Mouse (Mus musculus): ENCODE results near the gene Pctp. TPM values are rescaled to one million over a fixed set of nuclear protein-coding genes. Genes with fewer than 3 reads are reported as not detected.

Pctp gene
- polyA plus RNA-seq, 1 experiment from 2014 or later: 0.90 TPM

DNA sequence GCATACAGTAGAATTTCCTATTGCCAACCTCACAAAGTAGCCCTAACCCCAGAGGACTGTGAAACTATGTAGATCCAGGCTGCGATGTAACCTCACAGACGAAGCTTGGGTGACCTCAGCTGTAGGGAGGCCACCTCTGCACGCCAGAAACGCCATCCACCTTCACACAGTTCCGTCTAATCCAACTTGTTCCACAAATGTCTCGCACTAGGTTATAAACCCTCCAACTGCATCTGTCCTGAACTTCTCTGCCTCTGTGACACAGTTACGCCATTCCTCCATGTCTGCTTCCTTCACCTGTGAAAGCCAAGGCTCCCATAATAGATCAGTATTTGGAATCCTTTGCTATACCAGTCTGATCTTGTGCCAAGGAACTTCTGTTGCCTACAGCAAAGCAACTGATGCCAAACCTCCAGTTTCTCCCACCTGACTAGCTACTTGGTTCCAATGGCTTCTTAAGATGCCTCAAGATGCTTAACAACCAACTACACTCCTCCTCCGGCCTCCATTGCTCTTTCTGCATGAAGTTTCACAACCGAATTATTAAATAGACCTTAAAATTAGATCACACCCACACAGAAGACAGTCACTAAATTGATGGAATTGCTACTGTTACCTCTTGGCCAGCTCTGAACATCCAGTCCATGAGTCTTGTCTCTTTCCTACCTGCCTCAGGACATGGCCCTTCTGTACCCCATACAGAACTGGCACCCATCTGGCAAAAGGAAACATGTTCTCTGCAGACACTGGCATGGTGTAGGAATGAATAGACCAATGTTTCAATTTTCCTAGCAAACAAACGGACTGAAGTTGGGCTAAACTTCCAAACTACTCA lies 1.1 kb downstream of the Pctp start:
- Histone ChIP-seq H3K9me3 (ENCODE audit: control insufficient read depth, low read length) (no peaks in the 10 kb centered on the region), H3K4me1 (ENCODE audit: control insufficient read depth, insufficient read depth, low read length) (0 out of 2 replicates have a peak, but pooled peaks cover 2% of the 10 kb centered on the region), H3K36me3 (ENCODE audit: control insufficient read depth, insufficient read depth, low read length) (no peaks in the 10 kb centered on the region), H3K4me3 (ENCODE audit: low read depth, low read length) (no peak overlapping the region), H3K27me3 (ENCODE audit: control insufficient read depth, insufficient read depth, low read length) (no peaks in the 10 kb centered on the region), H3K9ac (replicated peaks; ENCODE audit: low read depth, low read length) (no peak overlapping the region), H3K27ac (ENCODE audit: low read depth, low read length) (no peak overlapping the region), H3K4me2 (ENCODE audit: low read depth, low read length) (peak overlapping the region; percentile 70)
- ATAC-seq (ENCODE audit: low read depth): no peak
- 90% methylated on average over 10 of the region's 10 CpGs for WGBS

DNA sequence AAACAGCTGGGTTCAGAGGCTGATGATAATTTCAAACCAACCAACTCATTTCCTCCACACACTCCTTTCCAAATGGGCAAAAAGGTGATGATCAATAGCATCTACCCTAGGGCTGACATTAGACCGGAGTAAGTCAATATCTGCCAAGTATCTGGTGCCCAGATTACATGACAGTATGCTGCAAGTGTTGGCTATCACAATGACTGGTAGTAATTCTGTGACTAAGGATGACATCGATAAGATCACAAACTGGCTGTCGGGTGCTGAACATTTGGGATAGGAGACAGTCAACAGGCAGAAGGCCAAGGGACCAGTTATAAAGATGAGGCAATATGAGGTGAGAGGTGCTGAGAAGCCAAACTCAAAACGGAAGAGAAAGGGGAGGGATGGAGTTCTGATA lies 2.0 kb downstream of the Pctp start:
- no peaks in the 10 kb centered on the region for H3K36me3 ChIP-seq (ENCODE audit: control insufficient read depth, insufficient read depth, low read length)
- no peak overlapping the region for H3K27ac ChIP-seq (ENCODE audit: low read depth, low read length)
- no peak overlapping the region for H3K4me2 ChIP-seq (ENCODE audit: low read depth, low read length)
- H3K9ac ChIP-seq (replicated peaks; ENCODE audit: low read depth, low read length): no peak overlapping the region
- no peaks in the 10 kb centered on the region for H3K27me3 ChIP-seq (ENCODE audit: control insufficient read depth, insufficient read depth, low read length)
- no peak overlapping the region for H3K4me3 ChIP-seq (ENCODE audit: low read depth, low read length)
- H3K4me1 ChIP-seq (ENCODE audit: control insufficient read depth, insufficient read depth, low read length): 0 out of 2 replicates have a peak, but pooled peaks cover 2% of the 10 kb centered on the region
- WGBS: 92% methylated on average over 4 of the region's 4 CpGs
- no peaks in the 10 kb centered on the region for H3K9me3 ChIP-seq (ENCODE audit: control insufficient read depth, low read length)
- no peak for ATAC-seq (ENCODE audit: low read depth)

DNA sequence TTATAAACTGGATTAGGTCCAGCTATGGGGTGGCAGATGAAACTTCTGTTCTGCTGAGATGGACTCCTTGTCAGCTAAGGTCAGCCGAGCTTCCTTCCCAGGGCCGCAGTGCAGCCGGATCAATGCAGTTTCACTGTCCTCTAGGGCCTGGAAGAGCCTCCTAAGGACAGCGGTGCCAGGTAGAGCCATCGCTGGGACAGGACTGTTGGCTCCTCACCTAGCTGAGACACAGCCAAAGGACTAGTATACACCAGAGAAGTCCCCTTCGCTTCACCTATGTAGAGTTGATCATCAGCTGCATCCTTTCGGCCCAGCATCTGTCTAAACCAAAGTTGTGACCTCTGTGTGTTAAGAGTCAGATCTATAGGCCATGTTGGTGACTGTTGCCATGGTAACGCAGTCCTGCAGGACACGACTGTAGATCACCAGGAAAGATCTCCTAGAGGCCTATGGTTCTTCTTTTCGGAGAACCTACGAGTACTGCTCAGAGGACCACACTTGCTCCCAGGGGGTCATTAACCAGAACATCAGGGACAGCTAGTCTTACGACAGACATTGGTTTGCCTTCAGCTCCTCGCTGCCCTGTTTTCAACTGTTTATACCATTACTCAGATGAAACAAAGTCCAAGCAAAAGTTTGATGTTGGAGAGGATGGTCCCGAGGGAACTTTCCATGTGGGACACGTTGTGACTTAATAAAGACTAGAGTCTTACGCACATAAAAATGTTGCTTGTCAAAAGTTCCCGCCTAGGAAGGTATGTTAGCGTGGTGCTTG lies 3.5 kb downstream of the Pctp start:
- Histone ChIP-seq H3K4me1 (ENCODE audit: control insufficient read depth, insufficient read depth, low read length) (0 out of 2 replicates have a peak, but pooled peaks cover 2% of the 10 kb centered on the region), H3K9ac (replicated peaks; ENCODE audit: low read depth, low read length) (no peak overlapping the region), H3K4me3 (ENCODE audit: low read depth, low read length) (no peak overlapping the region), H3K27ac (ENCODE audit: low read depth, low read length) (no peak overlapping the region), H3K36me3 (ENCODE audit: control insufficient read depth, insufficient read depth, low read length) (no peaks in the 10 kb centered on the region), H3K9me3 (ENCODE audit: control insufficient read depth, low read length) (no peaks in the 10 kb centered on the region), H3K27me3 (ENCODE audit: control insufficient read depth, insufficient read depth, low read length) (no peaks in the 10 kb centered on the region), H3K4me2 (ENCODE audit: low read depth, low read length) (no peak overlapping the region)
- whole genome bisulfite sequencing: 85% methylated on average over 18 of the region's 18 CpGs
- ATAC-seq (ENCODE audit: low read depth): no peak

DNA sequence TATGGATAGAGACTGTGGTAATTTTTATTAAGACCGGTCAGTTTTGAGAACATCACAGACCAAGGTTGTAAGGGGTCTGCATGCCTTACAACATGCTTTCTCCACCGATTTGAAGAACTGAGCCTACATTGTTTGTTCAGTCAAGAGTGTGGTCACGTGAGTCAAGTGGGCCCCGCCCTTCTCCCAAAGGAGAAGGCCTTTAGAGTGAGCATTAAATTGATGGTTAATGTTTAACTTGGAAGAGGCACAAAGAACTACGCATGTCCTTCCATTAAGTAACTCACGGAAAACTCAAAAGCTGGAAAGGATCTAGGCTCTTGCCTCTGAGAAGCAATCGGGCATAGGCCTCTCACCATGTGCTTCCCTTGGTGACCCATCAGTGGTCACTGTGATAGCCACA lies 5.8 kb downstream of the Pctp start:
- WGBS: 76% methylated on average over 7 of the region's 7 CpGs
- no peak for ATAC-seq (ENCODE audit: low read depth)
- no peak overlapping the region for H3K4me2 ChIP-seq (ENCODE audit: low read depth, low read length)
- no peaks in the 10 kb centered on the region for H3K36me3 ChIP-seq (ENCODE audit: control insufficient read depth, insufficient read depth, low read length)
- no peak overlapping the region for H3K27ac ChIP-seq (ENCODE audit: low read depth, low read length)
- H3K9ac ChIP-seq (replicated peaks; ENCODE audit: low read depth, low read length): no peak overlapping the region
- no peaks in the 10 kb centered on the region for H3K4me1 ChIP-seq (ENCODE audit: control insufficient read depth, insufficient read depth, low read length)
- no peaks in the 10 kb centered on the region for H3K9me3 ChIP-seq (ENCODE audit: control insufficient read depth, low read length)
- H3K4me3 ChIP-seq (ENCODE audit: low read depth, low read length): no peak overlapping the region
- H3K27me3 ChIP-seq (ENCODE audit: control insufficient read depth, insufficient read depth, low read length): no peaks in the 10 kb centered on the region

DNA sequence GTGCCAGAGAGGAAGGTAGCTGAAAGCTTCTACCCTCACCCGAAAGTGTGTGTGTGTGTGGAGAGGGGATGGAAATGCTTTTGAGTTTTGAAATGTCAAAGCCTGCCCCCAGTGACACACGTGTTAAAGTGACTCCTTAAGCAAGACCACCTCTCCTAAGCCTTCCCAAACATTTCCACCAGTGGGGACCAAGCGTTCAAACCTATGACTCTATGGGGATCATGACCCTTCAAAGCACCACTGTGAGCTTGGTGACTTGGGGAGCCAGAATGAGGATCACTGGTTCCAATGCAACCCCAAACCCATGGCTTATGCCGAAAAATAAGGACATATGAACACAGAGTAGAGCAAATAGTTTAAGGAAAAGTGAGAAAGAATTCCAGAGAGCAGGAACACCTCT lies 6.3 kb downstream of the Pctp start:
- Histone ChIP-seq H3K27me3 (ENCODE audit: control insufficient read depth, insufficient read depth, low read length) (no peaks in the 10 kb centered on the region), H3K9ac (replicated peaks; ENCODE audit: low read depth, low read length) (no peak overlapping the region), H3K4me3 (ENCODE audit: low read depth, low read length) (no peak overlapping the region), H3K4me1 (ENCODE audit: control insufficient read depth, insufficient read depth, low read length) (no peaks in the 10 kb centered on the region), H3K36me3 (ENCODE audit: control insufficient read depth, insufficient read depth, low read length) (no peaks in the 10 kb centered on the region), H3K27ac (ENCODE audit: low read depth, low read length) (no peak overlapping the region), H3K9me3 (ENCODE audit: control insufficient read depth, low read length) (no peaks in the 10 kb centered on the region), H3K4me2 (ENCODE audit: low read depth, low read length) (no peak overlapping the region)
- ATAC-seq (ENCODE audit: low read depth): no peak
- WGBS: 95% methylated on average over 4 of the region's 4 CpGs

DNA sequence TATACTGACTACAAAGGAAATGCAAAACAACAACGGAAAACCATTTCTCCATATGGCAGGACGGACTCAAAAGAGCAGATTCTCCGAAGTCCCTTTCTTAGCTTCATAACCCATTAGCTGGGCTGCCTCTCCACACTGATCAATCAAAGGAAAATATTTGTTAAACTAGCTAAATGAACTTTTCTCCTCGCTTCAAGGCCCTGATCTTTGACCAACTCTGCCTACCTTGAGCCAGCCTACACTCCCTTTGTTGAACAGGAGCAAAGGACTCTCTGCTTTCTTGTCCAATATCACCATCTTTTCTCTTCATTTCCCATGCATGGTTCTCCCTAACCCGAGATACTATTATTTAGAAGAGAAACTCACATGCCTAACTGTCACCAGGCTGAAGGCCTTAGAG lies 7.1 kb downstream of the Pctp start:
- H3K4me3 ChIP-seq (ENCODE audit: low read depth, low read length): no peak overlapping the region
- H3K4me1 ChIP-seq (ENCODE audit: control insufficient read depth, insufficient read depth, low read length): no peaks in the 10 kb centered on the region
- 90% methylated on average over 5 of the region's 5 CpGs for WGBS
- H3K36me3 ChIP-seq (ENCODE audit: control insufficient read depth, insufficient read depth, low read length): no peaks in the 10 kb centered on the region
- H3K9ac ChIP-seq (replicated peaks; ENCODE audit: low read depth, low read length): no peak overlapping the region
- no peak overlapping the region for H3K27ac ChIP-seq (ENCODE audit: low read depth, low read length)
- no peaks in the 10 kb centered on the region for H3K9me3 ChIP-seq (ENCODE audit: control insufficient read depth, low read length)
- H3K4me2 ChIP-seq (ENCODE audit: low read depth, low read length): no peak overlapping the region
- no peaks in the 10 kb centered on the region for H3K27me3 ChIP-seq (ENCODE audit: control insufficient read depth, insufficient read depth, low read length)
- ATAC-seq (ENCODE audit: low read depth): no peak

DNA sequence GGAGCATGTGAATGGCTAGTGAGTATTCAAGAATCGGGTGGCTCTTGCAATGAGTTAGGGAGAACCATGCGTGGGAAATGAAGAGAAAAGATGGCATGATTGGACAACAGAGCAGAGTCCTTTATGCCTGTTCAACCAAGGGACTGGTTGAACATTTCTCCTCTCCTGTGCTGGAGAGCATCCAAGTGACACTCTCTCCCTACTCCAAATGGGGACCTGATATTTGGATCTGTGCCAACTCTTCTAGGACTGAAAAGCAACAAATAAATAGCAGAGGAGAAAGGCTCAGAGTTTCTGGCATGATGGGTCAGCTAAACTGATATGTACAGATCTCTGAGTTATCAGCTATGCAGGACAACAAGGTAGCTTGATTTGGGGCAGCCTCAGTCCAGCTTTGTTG lies 8.0 kb downstream of the Pctp start:
- no peaks in the 10 kb centered on the region for H3K27me3 ChIP-seq (ENCODE audit: control insufficient read depth, insufficient read depth, low read length)
- no peaks in the 10 kb centered on the region for H3K36me3 ChIP-seq (ENCODE audit: control insufficient read depth, insufficient read depth, low read length)
- H3K4me3 ChIP-seq (ENCODE audit: low read depth, low read length): no peak overlapping the region
- 74% methylated on average over 2 of the region's 2 CpGs for WGBS
- H3K9me3 ChIP-seq (ENCODE audit: control insufficient read depth, low read length): no peaks in the 10 kb centered on the region
- ATAC-seq (ENCODE audit: low read depth): no peak
- no peak overlapping the region for H3K27ac ChIP-seq (ENCODE audit: low read depth, low read length)
- H3K9ac ChIP-seq (replicated peaks; ENCODE audit: low read depth, low read length): no peak overlapping the region
- no peak overlapping the region for H3K4me2 ChIP-seq (ENCODE audit: low read depth, low read length)
- H3K4me1 ChIP-seq (ENCODE audit: control insufficient read depth, insufficient read depth, low read length): no peaks in the 10 kb centered on the region

DNA sequence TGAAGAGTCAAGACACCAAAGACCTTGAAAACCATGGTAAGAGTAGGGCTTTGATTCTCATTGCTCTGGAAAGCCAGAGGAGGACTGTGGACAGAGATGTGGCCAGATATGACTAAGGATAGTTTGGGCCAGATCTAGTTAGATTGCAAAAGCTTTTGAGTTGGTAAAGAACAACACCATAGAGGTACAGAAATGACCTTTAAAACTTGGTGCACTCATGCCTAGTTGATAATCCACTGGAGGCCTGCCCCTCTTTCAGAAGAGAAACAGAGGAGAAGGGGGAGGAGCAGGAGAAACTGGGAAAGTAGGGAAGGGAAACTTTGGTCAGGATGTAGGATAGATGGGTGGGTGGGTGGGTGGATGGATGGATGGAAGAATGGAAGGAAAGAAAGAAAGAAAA lies 11.0 kb downstream of the Pctp start:
- Histone ChIP-seq H3K9ac (replicated peaks; ENCODE audit: low read depth, low read length) (no peak overlapping the region), H3K4me3 (ENCODE audit: low read depth, low read length) (no peak overlapping the region), H3K4me2 (ENCODE audit: low read depth, low read length) (no peak overlapping the region), H3K9me3 (ENCODE audit: control insufficient read depth, low read length) (no peaks in the 10 kb centered on the region), H3K4me1 (ENCODE audit: control insufficient read depth, insufficient read depth, low read length) (no peaks in the 10 kb centered on the region), H3K36me3 (ENCODE audit: control insufficient read depth, insufficient read depth, low read length) (no peaks in the 10 kb centered on the region), H3K27ac (ENCODE audit: low read depth, low read length) (no peak overlapping the region), H3K27me3 (ENCODE audit: control insufficient read depth, insufficient read depth, low read length) (no peaks in the 10 kb centered on the region)
- no peak for ATAC-seq (ENCODE audit: low read depth)

DNA sequence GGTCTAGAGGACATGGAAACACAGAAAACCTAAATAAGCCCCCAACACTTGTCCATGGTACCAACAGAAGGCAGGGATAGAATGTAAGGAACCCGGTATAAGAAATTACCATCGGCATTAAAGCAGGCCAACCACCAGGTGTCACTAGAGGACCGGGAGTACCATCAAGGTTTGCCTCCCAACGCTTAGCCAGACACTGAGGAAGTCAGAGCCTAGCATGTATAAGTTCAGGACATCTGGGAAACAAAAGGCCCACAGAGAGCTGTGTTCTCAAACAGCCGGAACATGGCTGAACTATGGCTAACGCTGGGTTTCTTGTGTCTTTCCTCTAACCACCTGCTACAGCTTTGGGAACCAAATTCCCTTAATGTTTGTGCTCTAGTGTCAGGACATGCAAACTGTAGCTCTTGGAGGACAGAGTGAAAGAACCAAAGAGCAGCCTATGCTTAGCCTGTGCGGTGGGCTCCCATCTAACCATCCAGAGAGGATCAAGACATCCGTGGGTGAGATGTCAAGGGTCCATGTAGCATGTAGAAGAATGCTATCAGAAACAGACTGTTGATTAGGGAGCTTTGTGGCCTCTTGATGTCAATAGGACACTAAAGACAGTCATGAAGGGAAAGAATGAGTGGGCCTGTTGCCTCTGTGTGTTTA lies 13.6 kb downstream of the Pctp start:
- Histone ChIP-seq H3K9ac (replicated peaks; ENCODE audit: low read depth, low read length) (no peak overlapping the region), H3K4me2 (ENCODE audit: low read depth, low read length) (no peak overlapping the region), H3K4me1 (ENCODE audit: control insufficient read depth, insufficient read depth, low read length) (no peaks in the 10 kb centered on the region), H3K9me3 (ENCODE audit: control insufficient read depth, low read length) (no peaks in the 10 kb centered on the region), H3K27ac (ENCODE audit: low read depth, low read length) (no peak overlapping the region), H3K27me3 (ENCODE audit: control insufficient read depth, insufficient read depth, low read length) (no peaks in the 10 kb centered on the region), H3K36me3 (ENCODE audit: control insufficient read depth, insufficient read depth, low read length) (no peaks in the 10 kb centered on the region), H3K4me3 (ENCODE audit: low read depth, low read length) (no peak overlapping the region)
- WGBS: 21% methylated on average over 8 of the region's 8 CpGs
- peak; percentile 65; the same call in 1 of the 2 replicates for ATAC-seq (ENCODE audit: low read depth)

Data from neural tube, embryonic 14.5 days (tissue).